Mouse (Mus musculus): ENCODE data around the gene Hist2h2aa2. TPM values are rescaled to one million over a fixed set of nuclear protein-coding genes. Genes with fewer than 3 reads are reported as not detected.

Hist2h2aa2 gene
- total and polyA plus RNA-seq, 2 experiments: 385 to 777 TPM

GRCm38 (mm10) chr3:96255926-96256593, 16.0 kb upstream of the Hist2h2aa2 start:
- H3K9ac ChIP-seq (ENCODE audit: low read depth, low read length): no peak overlapping the region
- no peaks in the 10 kb centered on the region; the same call in 1 of the 2 replicates for H3K4me1 ChIP-seq (ENCODE audit: control insufficient read depth, insufficient read depth, low read length)
- no peaks in the 10 kb centered on the region for H3K27me3 ChIP-seq (ENCODE audit: control insufficient read depth, insufficient read depth, low read length)
- TF ChIP-seq POLR2A (IDR thresholded peaks at IDR 0.05; ENCODE audit: extremely low read depth, insufficient read depth, low read length) (no peak), CTCF (IDR thresholded peaks at IDR 0.05; ENCODE audit: low read depth, low read length) (no peak)
- 68% methylated on average over 5 of the region's 5 CpGs for WGBS
- H3K27ac ChIP-seq (replicated peaks; ENCODE audit: insufficient read depth, low read depth, low read length): no peak overlapping the region
- no peak for DNase-seq (ENCODE audit: extremely low read depth, low read depth, low spot score)
- H3K4me3 ChIP-seq (ENCODE audit: insufficient read depth, low read depth, low read length): no peak overlapping the region
- H3K36me3 ChIP-seq (ENCODE audit: control insufficient read depth, insufficient read depth, low read length): no peaks in the 10 kb centered on the region
- H3K79me2 ChIP-seq (ENCODE audit: control insufficient read depth, insufficient read depth, low read length): no peaks in the 10 kb centered on the region

GRCm38 (mm10) chr3:96254683-96255355, 14.7 kb upstream of the Hist2h2aa2 start:
- WGBS: 78% methylated on average over 10 of the region's 10 CpGs
- H3K4me1 ChIP-seq (ENCODE audit: control insufficient read depth, insufficient read depth, low read length): no peaks in the 10 kb centered on the region; the same call in 1 of the 2 replicates
- no peaks in the 10 kb centered on the region for H3K27me3 ChIP-seq (ENCODE audit: control insufficient read depth, insufficient read depth, low read length)
- H3K9ac ChIP-seq (ENCODE audit: low read depth, low read length): no peak overlapping the region
- no peak overlapping the region for H3K27ac ChIP-seq (replicated peaks; ENCODE audit: insufficient read depth, low read depth, low read length)
- no peaks in the 10 kb centered on the region for H3K79me2 ChIP-seq (ENCODE audit: control insufficient read depth, insufficient read depth, low read length)
- H3K4me3 ChIP-seq (ENCODE audit: insufficient read depth, low read depth, low read length): no peak overlapping the region
- no peaks in the 10 kb centered on the region for H3K36me3 ChIP-seq (ENCODE audit: control insufficient read depth, insufficient read depth, low read length)
- TF ChIP-seq POLR2A (IDR thresholded peaks at IDR 0.05; ENCODE audit: extremely low read depth, insufficient read depth, low read length) (no peak), CTCF (IDR thresholded peaks at IDR 0.05; ENCODE audit: low read depth, low read length) (no peak)
- no peak for DNase-seq (ENCODE audit: extremely low read depth, low read depth, low spot score)

GRCm38 (mm10) chr3:96251787-96252186, 11.7 kb upstream of the Hist2h2aa2 start:
- peaks cover 2% of the 10 kb centered on the region for H3K4me1 ChIP-seq (ENCODE audit: control insufficient read depth, insufficient read depth, low read length)
- H3K27me3 ChIP-seq (ENCODE audit: control insufficient read depth, insufficient read depth, low read length): no peaks in the 10 kb centered on the region
- H3K4me3 ChIP-seq (ENCODE audit: insufficient read depth, low read depth, low read length): no peak overlapping the region
- H3K9ac ChIP-seq (ENCODE audit: low read depth, low read length): no peak overlapping the region
- DNase-seq (ENCODE audit: extremely low read depth, low read depth, low spot score): no peak
- TF ChIP-seq POLR2A (IDR thresholded peaks at IDR 0.05; ENCODE audit: extremely low read depth, insufficient read depth, low read length): no peak
- no peak for TF ChIP-seq CTCF (IDR thresholded peaks at IDR 0.05; ENCODE audit: low read depth, low read length)
- no peak overlapping the region for H3K27ac ChIP-seq (replicated peaks; ENCODE audit: insufficient read depth, low read depth, low read length)
- WGBS: 80% methylated on average over 3 of the region's 3 CpGs
- no peaks in the 10 kb centered on the region for H3K36me3 ChIP-seq (ENCODE audit: control insufficient read depth, insufficient read depth, low read length)
- H3K79me2 ChIP-seq (ENCODE audit: control insufficient read depth, insufficient read depth, low read length): no peaks in the 10 kb centered on the region

- no peak for DNase-seq (ENCODE audit: extremely low read depth, low read depth, low spot score)
- Histone ChIP-seq H3K79me2 (ENCODE audit: control insufficient read depth, insufficient read depth, low read length) (no peaks in the 10 kb centered on the region), H3K4me3 (ENCODE audit: insufficient read depth, low read depth, low read length) (no peak overlapping the region), H3K36me3 (ENCODE audit: control insufficient read depth, insufficient read depth, low read length) (no peaks in the 10 kb centered on the region), H3K4me1 (ENCODE audit: control insufficient read depth, insufficient read depth, low read length) (peaks cover 2% of the 10 kb centered on the region; the same call in 1 of the 2 replicates), H3K9ac (ENCODE audit: low read depth, low read length) (no peak overlapping the region), H3K27ac (replicated peaks; ENCODE audit: insufficient read depth, low read depth, low read length) (no peak overlapping the region), H3K27me3 (ENCODE audit: control insufficient read depth, insufficient read depth, low read length) (no peaks in the 10 kb centered on the region)
- WGBS: 94% methylated on average over 3 of the region's 3 CpGs
- TF ChIP-seq CTCF (IDR thresholded peaks at IDR 0.05; ENCODE audit: low read depth, low read length): no peak
These were observed 10.8 kb upstream of the Hist2h2aa2 start for GRCm38 (mm10) chr3:96250890-96251289.

- Histone ChIP-seq H3K27ac (replicated peaks; ENCODE audit: insufficient read depth, low read depth, low read length) (no peak overlapping the region), H3K4me3 (ENCODE audit: insufficient read depth, low read depth, low read length) (no peak overlapping the region), H3K27me3 (ENCODE audit: control insufficient read depth, insufficient read depth, low read length) (no peaks in the 10 kb centered on the region), H3K4me1 (ENCODE audit: control insufficient read depth, insufficient read depth, low read length) (peaks cover 7% of the 10 kb centered on the region), H3K9ac (ENCODE audit: low read depth, low read length) (no peak overlapping the region), H3K36me3 (ENCODE audit: control insufficient read depth, insufficient read depth, low read length) (no peaks in the 10 kb centered on the region), H3K79me2 (ENCODE audit: control insufficient read depth, insufficient read depth, low read length) (no peaks in the 10 kb centered on the region)
- TF ChIP-seq POLR2A (IDR thresholded peaks at IDR 0.05; ENCODE audit: extremely low read depth, insufficient read depth, low read length) (no peak), CTCF (IDR thresholded peaks at IDR 0.05; ENCODE audit: low read depth, low read length) (no peak)
- no peak for DNase-seq (ENCODE audit: extremely low read depth, low read depth, low spot score)
- 58% methylated on average over 4 of the region's 4 CpGs for WGBS
These were observed 8.9 kb upstream of the Hist2h2aa2 start for GRCm38 (mm10) chr3:96249034-96249345.
